Mouse (Mus musculus) ES-E14 (cell line): ENCODE results near the gene Rgs6.

ENCODE experiments used
- CHD2 ChIP-seq: IDR thresholded peaks from 2 replicates; pipeline ENCODE4 v1.6.1; 2014; ENCODE audit warnings: mild to moderate bottlenecking, low read depth, low read length, inconsistent platforms
- HCFC1 ChIP-seq: IDR thresholded peaks from 2 replicates; pipeline ENCODE4 v1.6.1; 2012; ENCODE audit warnings: low read length, inconsistent platforms, borderline replicate concordance; ENCODE audit not compliant: insufficient read depth
- MAFK ChIP-seq: IDR thresholded peaks from 2 replicates; pipeline ENCODE4 v1.6.1; 2014; ENCODE audit warnings: mild to moderate bottlenecking, low read depth, low read length, inconsistent platforms; ENCODE audit not compliant: insufficient read depth
- ZC3H11A ChIP-seq: IDR thresholded peaks from 2 replicates; pipeline ENCODE4 v1.6.1; 2012; ENCODE audit warnings: low read depth, mild to moderate bottlenecking, inconsistent platforms, low read length, borderline replicate concordance
- ZNF384 ChIP-seq: IDR thresholded peaks from 2 replicates; pipeline ENCODE4 v1.6.1; 2012; ENCODE audit warnings: low read depth, low read length, inconsistent platforms

DNA sequence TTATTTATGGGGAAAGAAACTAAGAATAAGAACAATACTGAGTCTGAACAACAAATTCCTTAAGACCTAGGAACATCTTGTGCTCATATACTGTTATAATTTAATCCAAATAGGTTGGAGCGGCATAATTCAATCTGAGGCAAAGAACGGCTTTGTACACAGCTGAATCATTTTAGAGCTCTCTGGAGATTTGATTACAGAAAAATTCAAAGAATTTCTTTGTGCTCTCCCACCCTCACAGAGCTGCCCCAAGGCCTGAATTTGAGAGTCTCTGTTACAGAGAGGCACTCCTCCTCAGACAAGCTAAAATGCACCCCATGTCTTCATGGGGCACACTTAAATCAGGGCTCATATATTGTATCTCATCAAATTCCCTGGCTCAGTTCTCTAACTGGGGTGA, 332.1 kb downstream of the Rgs6 start:
- TF ChIP-seq ZNF384 (no peak), MAFK (no peak), ZC3H11A (no peak), HCFC1 (no peak), CHD2 (no peak)
